In the genomic region with DNA sequence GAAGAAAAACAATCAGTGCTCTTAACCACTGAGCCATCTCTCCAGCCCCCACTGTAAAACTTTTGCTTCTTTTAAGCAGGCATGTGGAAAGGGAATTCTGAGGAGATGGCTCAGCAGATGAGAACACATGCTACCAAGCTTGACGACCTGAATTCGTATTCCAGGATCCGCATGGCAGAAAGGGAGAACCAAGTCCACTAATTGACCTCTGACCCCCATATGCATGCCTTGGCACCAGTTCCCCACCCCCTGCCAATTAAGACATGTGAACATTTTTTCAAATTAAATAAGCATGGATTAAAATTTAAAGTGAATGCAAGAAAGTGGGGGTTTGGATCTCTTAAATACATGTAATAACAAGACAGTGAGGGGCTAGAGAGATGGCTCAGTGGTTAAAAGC, we compare ENCODE assay signal across 21 mouse cellular contexts. TPM values are rescaled to one million over a fixed set of nuclear protein-coding genes. Genes with fewer than 3 reads are reported as not detected.
DNase-seq lines count a peak whose midpoint lies in the region; ATAC-seq and TF ChIP-seq lines count a peak whose summit lies in the region.
"Had no signal": no experiment of that assay in that cellular context is flagged by ENCODE, and none has a peak within 500 bp of the region (broad histone marks: within the 10 kb centered on the region; RNA-seq: fewer than 3 reads in every experiment).

No protein-coding gene starts in this region.

- no peak overlapping the region for H3K4me3 ChIP-seq in kidney, embryonic 15.5 days (replicated peaks)
- H3K4me3 ChIP-seq in liver, adult 2 months (ENCODE audit: insufficient read depth, low read depth, low read length) = no peak overlapping the region
- no peak overlapping the region for H3K4me3 ChIP-seq in liver, embryonic 11.5 days (ENCODE audit: low read depth, low read length)
- H3K4me3 ChIP-seq: embryonic facial prominence, embryonic 12.5 days; embryonic facial prominence, embryonic 15.5 days; heart, adult 2 months; heart, embryonic 10.5 days; heart, embryonic 13.5 days had no signal

- peaks cover 49% of the 10 kb centered on the region for H3K36me3 ChIP-seq in kidney, embryonic 15.5 days
- peaks cover 37% of the 10 kb centered on the region for H3K36me3 ChIP-seq in liver, adult 2 months (ENCODE audit: control insufficient read depth, insufficient read depth, low read length)
- no peaks in the 10 kb centered on the region for H3K36me3 ChIP-seq in liver, embryonic 11.5 days (ENCODE audit: control insufficient read depth, insufficient read depth, low read length)
- H3K36me3 ChIP-seq: heart, embryonic 10.5 days had no signal

- DNase-seq in kidney, adult 11 months = peak; percentile 68
- no peak for DNase-seq in kidney, postnatal 10 days
- peak; percentile 74 to 78 for DNase-seq in kidney, adult 8-10 months
- peak; percentile 77 for DNase-seq in liver, adult 2 months (ENCODE audit: extremely low read depth, low read depth, low spot score)
- DNase-seq in liver, embryonic 11.5 days (ENCODE audit: low spot score) = no peak
- DNase-seq in kidney, postnatal 25 days = peak; percentile 57 to 80
- no peak for DNase-seq in thymus, postnatal 4 days
- DNase-seq: forebrain, postnatal 0 days; gastrocnemius, postnatal 36 days; heart, adult 2 months; heart, postnatal 14 days; heart, postnatal 4 days had no signal

- WGBS in kidney, embryonic 15.5 days = 91% methylated on average over 3 of the region's 3 CpGs
- 27% methylated on average over 3 of the region's 3 CpGs for WGBS in liver, adult 2 months
- WGBS in liver, embryonic 11.5 days = 83% methylated on average over 3 of the region's 3 CpGs

- H3K9ac ChIP-seq in kidney, embryonic 15.5 days = no peak overlapping the region
- no peak overlapping the region for H3K9ac ChIP-seq in liver, adult 2 months (ENCODE audit: low read depth, low read length)
- no peak overlapping the region for H3K9ac ChIP-seq in liver, embryonic 11.5 days (ENCODE audit: low read depth, low read length)
- H3K9ac ChIP-seq: embryonic facial prominence, embryonic 12.5 days; embryonic facial prominence, embryonic 15.5 days; forebrain, postnatal 0 days; heart, embryonic 13.5 days; hindbrain, embryonic 14.5 days had no signal

- H3K4me1 ChIP-seq in kidney, embryonic 15.5 days = no peaks in the 10 kb centered on the region
- H3K4me1 ChIP-seq in liver, adult 2 months (ENCODE audit: control insufficient read depth, insufficient read depth, low read length) = peaks cover 27% of the 10 kb centered on the region
- no peaks in the 10 kb centered on the region for H3K4me1 ChIP-seq in liver, embryonic 11.5 days (replicated peaks; ENCODE audit: control insufficient read depth, insufficient read depth, low read length)
- H3K4me1 ChIP-seq: embryonic facial prominence, embryonic 12.5 days; embryonic facial prominence, embryonic 15.5 days; heart, embryonic 10.5 days; heart, embryonic 13.5 days had no signal

- no peak overlapping the region for H3K4me2 ChIP-seq in kidney, embryonic 15.5 days
- no peak overlapping the region for H3K4me2 ChIP-seq in liver, embryonic 11.5 days
- H3K4me2 ChIP-seq: embryonic facial prominence, embryonic 12.5 days; embryonic facial prominence, embryonic 15.5 days; heart, embryonic 13.5 days; hindbrain, embryonic 14.5 days had no signal

- no peak for TF ChIP-seq POLR2A in liver, adult 2 months (IDR thresholded peaks at IDR 0.05; ENCODE audit: extremely low read depth, insufficient read depth, low read length)

- H3K27ac ChIP-seq in kidney, embryonic 15.5 days = no peak overlapping the region
- H3K27ac ChIP-seq in liver, adult 2 months (replicated peaks; ENCODE audit: insufficient read depth, low read depth, low read length) = peak overlapping the region; percentile 89
- no peak overlapping the region for H3K27ac ChIP-seq in liver, embryonic 11.5 days (ENCODE audit: low read depth, low read length)
- H3K27ac ChIP-seq: embryonic facial prominence, embryonic 12.5 days; embryonic facial prominence, embryonic 15.5 days; heart, adult 2 months; heart, embryonic 10.5 days; heart, embryonic 13.5 days; hindbrain, embryonic 14.5 days had no signal

- H3K9me3 ChIP-seq in kidney, embryonic 15.5 days (replicated peaks) = no peaks in the 10 kb centered on the region
- no peaks in the 10 kb centered on the region for H3K9me3 ChIP-seq in liver, embryonic 11.5 days (ENCODE audit: control insufficient read depth, low read length)
- H3K9me3 ChIP-seq: embryonic facial prominence, embryonic 12.5 days; embryonic facial prominence, embryonic 15.5 days; heart, embryonic 10.5 days; heart, embryonic 13.5 days had no signal

- no peak for ATAC-seq in kidney, embryonic 15.5 days (replicated peaks; ENCODE audit: low FRiP score)
- ATAC-seq in liver, embryonic 11.5 days (replicated peaks; ENCODE audit: low FRiP score) = no peak
- ATAC-seq: activated CD4-positive, CD25-positive, alpha-beta regulatory T cell, adult 4 months; forebrain, embryonic 14.5 days; forebrain, postnatal 0 days had no signal

- H3K27me3 ChIP-seq in kidney, embryonic 15.5 days = no peaks in the 10 kb centered on the region
- H3K27me3 ChIP-seq in liver, adult 2 months (ENCODE audit: control insufficient read depth, insufficient read depth, low read length) = no peaks in the 10 kb centered on the region
- no peaks in the 10 kb centered on the region for H3K27me3 ChIP-seq in liver, embryonic 11.5 days (replicated peaks; ENCODE audit: control insufficient read depth, insufficient read depth, low read length)
- H3K27me3 ChIP-seq: embryonic facial prominence, embryonic 12.5 days; embryonic facial prominence, embryonic 15.5 days had no signal

- H3K79me2 ChIP-seq in liver, adult 2 months (ENCODE audit: control insufficient read depth, insufficient read depth, low read length) = peaks cover 26% of the 10 kb centered on the region; the same call in 1 of the 2 replicates

- TF ChIP-seq CTCF in liver, adult 2 months (IDR thresholded peaks at IDR 0.05; ENCODE audit: low read depth, low read length) = no peak

RNA-seq across cellular contexts. Expression of a gene that starts 32.7 kb away (rescaled TPM):
- 42.5 and 42.8 TPM in 2 replicates for polyA plus RNA-seq in kidney, embryonic 15.5 days (2015; fragmentation: Nextera tagmentation; extraction: Ambion mirVana)
- total RNA-seq in liver, adult 2 months (2014; rRNA removed) = 97.7 and 104 TPM in 2 replicates
- 75.4 and 87.4 TPM in 2 replicates for polyA plus RNA-seq in liver, adult 2 months (2012; rRNA removed)
- polyA plus RNA-seq in liver, embryonic 11.5 days (2014; fragmentation: Nextera tagmentation; extraction: Ambion mirVana) = 4.2 and 4.6 TPM in 2 replicates
- total RNA-seq: granulocyte monocyte progenitor cell, adult 5-6 weeks had no signal
- polyA plus RNA-seq: activated CD4-positive, CD25-positive, alpha-beta regulatory T cell, adult 4 months had no signal

Comparison
In these comparisons a context has a peak if more than half of its experiments do, and no peak if none do; other contexts are left out.
1. DNase-seq: peak in kidney, adult 11 months (single experiment), kidney, adult 8-10 months (2 of 2), liver, adult 2 months (single experiment) and kidney, postnatal 25 days (2 of 2); none in kidney, postnatal 10 days (single experiment), liver, embryonic 11.5 days (single experiment) and thymus, postnatal 4 days (single experiment).